Mouse (Mus musculus): ENCODE results near the gene Yaf2.

DNA sequence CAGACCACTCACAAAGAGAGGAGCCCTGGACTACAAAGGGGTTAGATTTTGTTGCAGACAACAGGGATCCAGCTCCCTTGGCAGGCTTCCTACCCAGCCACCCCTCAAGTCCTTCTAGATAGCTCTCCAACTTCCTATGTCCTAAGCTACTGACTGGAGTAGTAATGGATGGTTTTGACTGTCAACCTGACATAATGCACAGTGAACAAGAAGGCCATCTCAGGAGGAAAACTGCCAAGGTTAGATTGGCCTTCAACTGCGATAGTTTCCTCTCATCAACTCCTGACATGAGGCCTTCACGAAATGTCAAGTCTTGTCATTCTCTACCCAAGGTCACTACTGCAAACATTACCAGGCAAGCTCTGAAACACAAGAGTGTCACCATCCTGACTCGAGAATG is 72.5 kb downstream of the Yaf2 start:
- no peak for TF ChIP-seq CTCF (IDR thresholded peaks at IDR 0.05; ENCODE audit: control insufficient read depth, insufficient read depth, insufficient read length)
- TF ChIP-seq MAX (IDR thresholded peaks at IDR 0.05): no peak
- TF ChIP-seq USF1 (IDR thresholded peaks at IDR 0.05; ENCODE audit: low read depth): no peak
- TF ChIP-seq CEBPB (IDR thresholded peaks at IDR 0.05; ENCODE audit: low read depth): no peak
- no peak for TF ChIP-seq MYOG (IDR thresholded peaks at IDR 0.05; ENCODE audit: control insufficient read depth, extremely low read depth, insufficient read length)

Measured in C2C12 (cell line).